Mouse (Mus musculus) heart, embryonic 11.5 days (tissue): ENCODE results near the gene Nfic. TPM values are rescaled to one million over a fixed set of nuclear protein-coding genes. Genes with fewer than 3 reads are reported as not detected.

Experiments
- ATAC-seq: fragments of 200-750 bp; cut with Nextera tagmentation; replicated peaks from 2 replicates; pipeline ENCODE4 v1.8.0; 2017; ENCODE audit warnings: moderate library complexity; ENCODE audit not compliant: insufficient number of reproducible peaks, low FRiP score, low TSS enrichment
- H3K27ac ChIP-seq: fragments of 300-500 bp; sonication (generic); 2 replicates; pipeline ENCODE4 v1.5.1; 2014; ENCODE audit warnings: mild to moderate bottlenecking, low read depth, low read length
- H3K27me3 ChIP-seq: fragments of 300-500 bp; sonication (generic); 2 replicates; pipeline ENCODE4 v1.6.1; 2014; ENCODE audit warnings: mild to moderate bottlenecking, low read length, mixed read lengths; ENCODE audit not compliant: control insufficient read depth, insufficient read depth
- H3K36me3 ChIP-seq: fragments of 300-500 bp; sonication (generic); 2 replicates; pipeline ENCODE4 v1.6.1; 2014; ENCODE audit warnings: mild to moderate bottlenecking, low read length, moderate library complexity, mixed read lengths; ENCODE audit not compliant: control insufficient read depth, insufficient read depth
- H3K4me1 ChIP-seq: fragments of 300-500 bp; sonication (generic); 2 replicates; pipeline ENCODE4 v1.6.1; 2014; ENCODE audit warnings: low read length; ENCODE audit not compliant: control insufficient read depth, insufficient read depth
- H3K4me2 ChIP-seq: fragments of 300-500 bp; sonication (generic); 2 replicates; pipeline ENCODE4 v1.6.1; 2014; ENCODE audit warnings: mild to moderate bottlenecking, moderate library complexity
- H3K4me3 ChIP-seq: fragments of 300-500 bp; sonication (generic); 2 replicates; pipeline ENCODE4 v1.5.1; 2014; ENCODE audit warnings: low read depth, low read length
- H3K9ac ChIP-seq: fragments of 300-500 bp; sonication (generic); 2 replicates; pipeline ENCODE4 v1.6.1; 2014; ENCODE audit warnings: mild to moderate bottlenecking, low read depth, low read length, moderate library complexity
- H3K9me3 ChIP-seq: fragments of 300-500 bp; sonication (generic); replicated peaks from 2 replicates; pipeline ENCODE4 v1.6.1; 2016; ENCODE audit warnings: low read length; ENCODE audit not compliant: control insufficient read depth
- WGBS: fragments of 180-500 bp; shearing (Covaris S2); extraction: QIAGEN DNeasy Blood & Tissue Kit; methylation state at CpG from one replicate; pipeline ENCODE4 v1.1.7; 2014; ENCODE audit not compliant: insufficient replicate concordance; 5-methylcytosine and 5-hydroxymethylcytosine counted together
- polyA plus RNA-seq: library from polyadenylated mRNA; unstranded; fragments of >200 nt; fragmentation: Nextera tagmentation; extraction: Ambion mirVana; gene quantifications from 2 replicates; pipeline ENCODE4 v1.2.1, GENCODE M21; 2014

Nfic gene
- polyA plus RNA-seq, 1 experiment from 2014 or later: 28.1 TPM

DNA sequence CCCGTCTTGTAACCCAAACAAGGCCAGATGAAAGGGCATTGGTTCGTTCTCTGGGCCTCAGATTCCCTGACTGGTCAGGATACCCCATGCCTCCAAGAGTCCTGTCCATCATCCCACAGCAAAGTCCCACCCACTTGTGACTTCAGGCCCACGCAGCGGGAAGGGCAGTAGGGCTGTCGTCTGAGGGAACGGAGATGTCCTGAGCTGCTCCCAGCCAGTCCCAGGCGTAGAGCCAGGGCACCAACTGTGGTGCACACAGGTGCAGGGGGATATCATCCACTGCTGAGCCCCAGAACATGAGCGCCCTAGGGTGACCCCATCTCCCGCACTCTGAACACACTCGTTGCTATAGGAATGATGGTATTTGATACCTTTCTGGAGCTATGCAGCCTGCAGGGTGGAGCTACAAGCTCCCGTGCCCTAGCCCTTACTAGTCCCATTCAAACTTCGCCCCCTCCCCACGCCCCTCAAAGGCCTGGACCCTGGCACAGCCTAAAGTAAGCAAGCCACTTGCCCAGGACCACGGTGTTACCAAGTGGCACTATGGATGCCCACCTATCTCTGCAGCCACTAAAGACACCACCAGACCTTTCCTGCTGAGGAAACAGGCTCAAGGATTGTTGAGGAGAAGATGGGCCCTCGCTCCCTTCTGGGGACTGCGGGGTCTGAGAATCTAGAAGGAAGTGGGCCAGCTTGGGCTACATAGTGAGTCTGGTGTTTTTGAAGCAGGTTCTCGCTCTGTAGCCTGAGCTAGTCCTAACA, 39.7 kb downstream of the Nfic start:
- Histone ChIP-seq H3K4me3 (no peak overlapping the region), H3K4me1 (peaks cover 83% of the 10 kb centered on the region), H3K27ac (no peak overlapping the region), H3K36me3 (no peaks in the 10 kb centered on the region), H3K9ac (peak overlapping the region; percentile 12; the same call in 1 of the 2 replicates), H3K9me3 (no peaks in the 10 kb centered on the region), H3K4me2 (no peak overlapping the region), H3K27me3 (peaks cover 5% of the 10 kb centered on the region; the same call in 1 of the 2 replicates)
- no peak for ATAC-seq
- 65% methylated on average over 17 of the region's 17 CpGs for WGBS

DNA sequence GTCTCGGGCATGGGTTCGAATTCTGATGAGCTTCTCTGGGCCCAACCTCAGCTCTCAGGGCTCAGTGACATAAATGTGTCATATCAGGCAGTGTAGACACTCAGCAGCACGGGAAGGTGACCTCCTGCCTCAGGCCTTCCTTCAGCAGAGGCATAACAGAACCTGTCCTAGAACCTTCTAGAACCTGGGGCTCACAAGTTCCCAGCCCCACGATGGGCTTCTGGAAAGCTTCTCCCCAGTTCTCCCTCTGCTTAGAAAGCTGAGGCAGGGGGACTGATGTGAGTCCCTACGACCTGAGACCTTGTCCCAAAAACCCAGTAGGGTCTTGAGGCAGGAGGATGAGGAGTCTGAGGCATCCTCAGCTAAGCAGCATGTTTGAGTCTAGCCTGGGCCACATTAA, 40.3 kb downstream of the Nfic start:
- no peak overlapping the region for H3K4me3 ChIP-seq
- H3K4me1 ChIP-seq: peaks cover 89% of the 10 kb centered on the region
- no peak overlapping the region; the same call in 1 of the 2 replicates for H3K9ac ChIP-seq
- H3K36me3 ChIP-seq: no peaks in the 10 kb centered on the region
- no peak for ATAC-seq
- H3K4me2 ChIP-seq: no peak overlapping the region
- 74% methylated on average over 5 of the region's 5 CpGs for WGBS
- H3K27me3 ChIP-seq: peaks cover 3% of the 10 kb centered on the region; the same call in 1 of the 2 replicates
- no peaks in the 10 kb centered on the region for H3K9me3 ChIP-seq
- H3K27ac ChIP-seq: no peak overlapping the region

DNA sequence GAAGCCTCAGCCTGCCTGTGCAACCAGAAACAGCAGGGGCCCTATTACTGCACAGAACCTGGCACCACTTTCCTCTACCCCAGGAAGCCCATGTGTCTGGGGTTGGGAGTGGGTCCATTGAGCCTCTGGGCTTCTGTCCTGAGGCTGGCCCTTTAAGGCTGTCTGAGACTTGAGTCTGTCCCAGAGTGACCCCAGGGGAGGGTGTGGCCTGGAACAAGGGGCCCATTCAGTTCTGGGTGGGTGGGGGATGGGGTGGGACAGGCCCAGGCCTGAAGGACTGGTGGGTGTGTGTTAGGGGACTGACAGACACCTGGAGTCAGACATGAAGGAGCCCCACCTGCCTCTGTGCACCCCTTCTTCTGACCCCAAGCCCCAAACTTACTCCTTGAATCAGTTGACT, 40.8 kb downstream of the Nfic start:
- Histone ChIP-seq H3K36me3 (no peaks in the 10 kb centered on the region), H3K4me3 (no peak overlapping the region), H3K9me3 (no peaks in the 10 kb centered on the region), H3K4me1 (peaks cover 93% of the 10 kb centered on the region), H3K4me2 (no peak overlapping the region), H3K27ac (no peak overlapping the region), H3K27me3 (peaks cover 3% of the 10 kb centered on the region; the same call in 1 of the 2 replicates), H3K9ac (no peak overlapping the region)
- ATAC-seq: no peak

DNA sequence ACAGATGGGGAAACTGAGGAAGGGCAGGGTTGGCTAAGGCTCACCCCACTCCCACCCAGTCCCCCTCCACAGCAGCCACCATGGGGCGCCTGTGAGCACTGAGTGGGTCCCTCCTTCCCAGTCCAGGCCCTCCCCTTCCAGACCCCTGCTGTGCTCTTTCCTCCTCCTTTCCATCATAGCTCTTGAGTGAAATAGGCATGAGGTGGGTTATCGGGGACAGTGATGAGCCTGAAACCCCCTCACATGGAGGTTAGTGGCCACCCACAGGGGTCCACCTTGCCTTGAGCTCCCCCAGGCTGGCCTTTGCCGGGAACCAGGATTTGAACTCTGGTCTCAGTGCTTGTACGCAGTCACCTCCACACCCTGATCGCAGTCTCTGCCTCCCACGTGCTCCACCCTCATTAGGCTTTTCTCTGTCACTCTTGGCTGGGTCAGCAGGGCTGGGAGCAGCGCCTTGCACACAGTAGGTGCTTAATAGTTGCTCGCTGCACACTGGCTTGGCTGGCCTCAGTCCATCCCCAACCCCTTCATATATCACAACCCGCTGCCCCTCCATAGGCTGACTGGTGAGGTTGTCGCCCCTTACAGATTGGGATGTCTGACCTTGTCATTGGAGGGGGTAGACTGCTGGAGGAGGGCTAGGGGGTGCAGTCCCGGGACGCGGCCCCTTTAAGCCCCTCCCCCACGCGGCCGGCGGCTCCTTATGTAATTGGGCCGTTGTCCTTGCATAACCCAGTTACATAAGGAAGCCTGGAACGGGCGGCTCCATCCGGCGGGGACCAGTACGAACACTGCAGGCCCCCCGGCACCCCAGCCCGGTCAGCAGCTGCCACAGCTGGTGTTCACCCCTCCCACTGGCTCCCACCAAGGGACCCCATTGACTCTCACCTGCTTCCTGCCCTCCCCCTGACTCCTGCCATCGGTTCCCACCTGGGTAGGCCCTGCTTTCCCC, 41.8 kb downstream of the Nfic start:
- peak overlapping the region; percentile 29; the same call in 1 of the 2 replicates for H3K4me2 ChIP-seq
- H3K27me3 ChIP-seq: peaks cover 3% of the 10 kb centered on the region; the same call in 1 of the 2 replicates
- WGBS: 29% methylated on average over 26 of the region's 26 CpGs
- no peaks in the 10 kb centered on the region for H3K9me3 ChIP-seq
- no peak for ATAC-seq
- H3K4me1 ChIP-seq: peaks cover 97% of the 10 kb centered on the region
- peak overlapping the region; percentile 4; the same call in 1 of the 2 replicates for H3K9ac ChIP-seq
- H3K4me3 ChIP-seq: 0 out of 2 replicates have a peak overlapping the region, but pooled peaks have one; percentile 3
- no peaks in the 10 kb centered on the region for H3K36me3 ChIP-seq
- H3K27ac ChIP-seq: peak overlapping the region; percentile 10

DNA sequence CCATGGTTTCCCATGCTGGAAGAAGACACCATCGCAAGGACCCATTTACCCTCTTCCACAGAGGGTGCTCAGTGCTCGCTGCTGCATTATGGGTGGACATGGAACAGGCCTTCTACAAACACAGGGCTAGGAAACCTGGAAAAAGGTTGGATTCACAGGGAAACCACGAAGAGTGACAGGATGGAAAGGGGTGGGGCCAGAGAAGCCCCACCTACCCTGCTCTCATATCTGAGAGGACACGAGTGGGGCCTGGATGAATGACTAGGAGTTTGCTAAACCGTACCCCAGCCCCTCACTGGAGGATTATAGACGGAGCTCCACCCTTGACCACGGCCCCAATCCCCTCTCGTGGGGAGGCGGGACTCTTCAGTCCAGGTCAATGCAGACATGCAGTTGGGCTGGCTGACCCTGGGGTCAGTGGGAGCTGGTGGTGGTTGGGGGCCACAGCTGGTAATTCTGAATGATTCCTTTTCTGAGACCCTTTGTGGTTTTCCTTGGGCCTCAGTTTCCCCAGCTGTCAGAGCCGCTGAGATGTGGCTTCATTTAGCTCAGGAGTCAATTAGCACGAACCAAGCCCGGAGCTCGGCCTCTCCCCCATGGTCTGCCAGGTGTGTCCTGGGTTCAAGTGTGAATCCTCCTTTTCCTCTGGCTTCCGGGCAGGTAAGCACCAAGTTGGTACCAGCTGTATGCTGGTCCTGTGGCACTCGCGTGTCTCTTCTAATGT, 42.7 kb downstream of the Nfic start:
- 71% methylated on average over 16 of the region's 16 CpGs for WGBS
- ATAC-seq: no peak

DNA sequence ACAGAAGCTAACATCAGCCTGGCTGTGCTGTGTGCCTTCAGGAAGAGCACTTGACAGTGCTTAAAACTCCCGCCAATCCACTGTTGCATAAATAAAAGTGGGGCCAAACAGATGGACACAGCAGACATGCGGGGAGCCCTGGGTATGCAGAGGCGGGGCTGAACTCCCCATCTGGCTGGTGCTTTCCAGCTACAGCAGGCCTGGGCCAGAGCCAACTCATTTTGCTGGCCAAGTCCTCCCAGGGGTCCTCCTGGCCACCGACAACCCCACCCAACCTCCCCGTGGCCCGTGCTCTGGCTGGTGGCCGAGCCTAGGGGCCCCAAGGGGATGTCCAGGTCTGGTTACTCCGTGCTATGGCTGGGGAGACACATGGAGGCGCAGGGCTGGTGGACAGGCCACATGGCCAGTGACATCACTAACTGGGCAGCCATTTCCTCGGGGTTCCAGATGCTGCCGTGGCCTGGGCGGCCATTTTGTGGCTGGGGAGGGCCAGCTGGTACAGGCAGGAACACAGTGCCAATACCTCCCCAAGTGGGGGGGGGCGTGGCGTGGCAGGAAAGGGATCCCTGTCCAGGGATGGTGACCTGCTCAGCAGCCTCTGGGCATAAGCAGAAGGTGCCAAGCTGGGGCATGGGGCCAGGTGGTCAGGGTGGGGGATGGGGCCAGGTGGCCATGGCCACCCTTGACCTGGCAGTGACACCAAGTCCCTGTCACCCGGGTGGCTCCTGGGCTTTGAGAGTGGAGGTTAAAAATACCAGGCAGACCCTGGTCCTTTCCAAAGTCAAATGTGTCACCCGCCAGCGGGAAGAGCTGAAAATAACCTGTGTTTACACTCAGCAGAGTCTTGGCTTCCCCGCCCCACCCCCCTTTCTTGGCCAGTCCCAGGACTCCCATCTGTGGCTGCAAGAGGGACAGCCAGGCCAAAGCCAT, 43.7 kb downstream of the Nfic start:
- H3K4me3 ChIP-seq: no peak overlapping the region
- no peak overlapping the region; the same call in 1 of the 2 replicates for H3K9ac ChIP-seq
- peaks cover 99% of the 10 kb centered on the region for H3K4me1 ChIP-seq

More for the DNA sequence above, 42.7 kb downstream of the Nfic start:
- H3K9ac ChIP-seq: 0 out of 2 replicates have a peak overlapping the region, but pooled peaks have one; percentile 39
- H3K9me3 ChIP-seq: no peaks in the 10 kb centered on the region
- H3K27ac ChIP-seq: peak overlapping the region; percentile 82
- peaks cover 99% of the 10 kb centered on the region for H3K4me1 ChIP-seq
- no peak overlapping the region for H3K4me3 ChIP-seq
- H3K4me2 ChIP-seq: peak overlapping the region; percentile 37; the same call in 1 of the 2 replicates
- no peaks in the 10 kb centered on the region for H3K36me3 ChIP-seq
- peaks cover 2% of the 10 kb centered on the region for H3K27me3 ChIP-seq

DNA sequence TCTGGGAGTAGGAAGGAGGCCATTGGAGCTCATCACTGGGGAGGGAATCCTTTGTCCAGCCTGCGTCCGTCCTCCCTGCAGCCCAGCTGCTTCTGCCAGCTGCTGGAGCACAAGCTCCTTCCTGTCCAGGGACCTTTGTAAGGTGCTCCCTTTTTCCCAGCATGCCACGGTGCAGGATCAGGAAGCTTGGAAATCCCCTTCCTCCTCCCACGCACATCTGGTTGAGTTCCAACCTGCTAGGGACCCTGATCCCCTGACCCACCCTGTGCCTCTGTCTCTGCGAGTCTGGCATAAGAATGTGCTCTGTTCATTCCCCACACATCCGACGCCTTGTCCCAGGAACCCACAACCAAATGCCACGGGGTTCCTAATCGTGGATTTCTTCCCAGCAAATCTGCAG, 44.5 kb downstream of the Nfic start:
- Histone ChIP-seq H3K4me1 (peaks cover 99% of the 10 kb centered on the region), H3K27me3 (no peaks in the 10 kb centered on the region; the same call in 1 of the 2 replicates), H3K36me3 (no peaks in the 10 kb centered on the region; the same call in 1 of the 2 replicates), H3K9ac (peak overlapping the region; percentile 50; the same call in 1 of the 2 replicates), H3K27ac (peak overlapping the region; percentile 82; the same call in 1 of the 2 replicates), H3K9me3 (no peaks in the 10 kb centered on the region), H3K4me2 (no peak overlapping the region; the same call in 1 of the 2 replicates), H3K4me3 (no peak overlapping the region)
- WGBS: 71% methylated on average over 9 of the region's 9 CpGs
- no peak for ATAC-seq

More for the DNA sequence above, 43.7 kb downstream of the Nfic start:
- no peaks in the 10 kb centered on the region; the same call in 1 of the 2 replicates for H3K27me3 ChIP-seq
- H3K9me3 ChIP-seq: no peaks in the 10 kb centered on the region
- 60% methylated on average over 18 of the region's 18 CpGs for WGBS
- H3K36me3 ChIP-seq: no peaks in the 10 kb centered on the region
- H3K27ac ChIP-seq: peak overlapping the region; percentile 82
- ATAC-seq: no peak
- H3K4me2 ChIP-seq: peak overlapping the region; percentile 37; the same call in 1 of the 2 replicates
